Mouse (Mus musculus): ENCODE data around the gene Cdk2ap1.

DNA sequence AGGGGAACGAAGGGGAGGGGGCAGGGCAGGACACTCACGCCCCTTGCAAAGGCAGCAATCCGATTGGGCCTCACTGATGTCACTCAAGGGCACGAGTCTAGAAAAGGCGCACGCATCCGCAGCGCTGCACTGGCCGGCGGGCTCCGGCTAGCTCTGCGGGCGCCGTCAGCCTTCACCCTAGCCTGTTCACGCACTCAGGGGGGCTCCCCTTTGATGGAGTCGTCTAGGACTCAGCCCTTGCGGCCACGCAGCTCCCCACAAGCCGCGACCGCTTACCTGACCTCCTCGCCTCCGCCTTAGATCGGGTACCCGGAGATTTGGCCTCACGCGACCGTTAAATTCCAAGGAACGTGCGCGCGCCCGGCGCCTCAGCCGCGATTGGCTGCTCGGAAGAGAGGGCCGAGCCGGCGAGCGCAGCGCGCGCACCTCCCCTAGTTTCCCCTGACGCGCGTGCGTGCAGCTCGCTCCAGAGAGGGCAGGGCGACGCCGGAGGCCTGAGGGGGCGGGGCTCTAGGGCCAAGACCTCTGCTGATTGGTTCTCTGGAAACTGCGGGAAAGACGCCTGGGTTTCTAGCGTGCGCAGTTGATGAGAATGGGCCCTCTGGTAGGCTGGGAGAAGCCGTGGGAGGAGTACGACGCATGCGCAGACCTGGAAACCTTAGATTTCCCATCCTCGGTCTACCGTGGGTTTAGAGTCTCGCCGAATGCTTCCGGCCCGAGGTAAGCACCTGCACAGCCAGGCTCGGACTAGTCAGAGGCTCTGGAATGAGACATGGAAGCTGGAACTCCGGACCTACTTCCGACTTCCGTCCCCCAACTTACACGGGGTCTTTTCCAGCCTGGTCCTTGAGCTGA is 35.1 kb downstream of the Cdk2ap1 start, which contains the start of the genes Mphosph9 and 2810006K23Rik:
- TF ChIP-seq EP300 (IDR thresholded peaks at IDR 0.05; ENCODE audit: insufficient read depth, low read depth, low read length) (no peak), CTCF (IDR thresholded peaks at IDR 0.05; ENCODE audit: low read depth, low read length) (no peak), POLR2A (IDR thresholded peaks at IDR 0.05; ENCODE audit: insufficient read depth, low read length) (peak; percentile 100)
